ENCODE assay signal across 8 mouse cellular contexts in the genomic region with DNA sequence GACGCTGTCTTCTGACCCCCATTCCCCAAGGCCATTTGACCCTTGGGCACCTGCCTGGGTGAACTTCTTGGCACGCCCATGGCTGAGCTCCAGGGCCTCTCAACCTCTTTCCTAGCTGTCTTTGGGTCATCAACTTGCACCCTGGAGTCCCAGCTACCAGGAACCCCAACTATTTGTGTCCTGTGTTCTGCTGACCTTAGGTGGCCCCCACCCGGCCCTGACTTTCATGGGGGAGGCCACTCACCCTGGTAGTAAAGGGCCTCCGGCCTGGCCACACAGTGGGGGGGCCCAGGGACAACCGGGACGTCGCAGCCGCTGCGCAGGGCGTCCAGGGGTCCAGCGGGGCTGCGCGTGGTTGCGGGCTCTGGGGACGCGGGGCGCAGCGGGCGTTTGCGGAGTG. TPM values are rescaled to one million over a fixed set of nuclear protein-coding genes. Genes with fewer than 3 reads are reported as not detected.
DNase-seq lines count a peak whose midpoint lies in the region; ATAC-seq and TF ChIP-seq lines count a peak whose summit lies in the region.

No protein-coding gene starts in this region.

- H3K4me3 ChIP-seq in left cerebral cortex, adult 2 months: peak overlapping the region; percentile 22
- H3K4me3 ChIP-seq in embryonic facial prominence, embryonic 13.5 days: peak overlapping the region; percentile 51
- H3K4me3 ChIP-seq in myocyte: peak overlapping the region; percentile 26

- no peak for TF ChIP-seq POLR2A in myocyte (IDR thresholded peaks at IDR 0.05; ENCODE audit: insufficient read length, low read depth)

- peak overlapping the region; percentile 77 for H3K4me2 ChIP-seq in embryonic facial prominence, embryonic 13.5 days
- peak overlapping the region; percentile 74 for H3K4me2 ChIP-seq in myocyte (ENCODE audit: low read depth)

- TF ChIP-seq CTCF in left cerebral cortex, adult 2 months (IDR thresholded peaks at IDR 0.05): no peak

- H3K27ac ChIP-seq in left cerebral cortex, adult 2 months: no peak overlapping the region
- peak overlapping the region; percentile 92; the same call in 1 of the 2 replicates for H3K27ac ChIP-seq in embryonic facial prominence, embryonic 13.5 days

- DNase-seq in left cerebral cortex, adult 2 months (ENCODE audit: extremely low spot score in 1 of 2, low spot score in 2 of 2): no peak
- no peak for DNase-seq in left cerebral cortex, postnatal 14 days (ENCODE audit: low spot score in 2 of 2)
- peak; percentile 52 for DNase-seq in induced T-regulatory cell, adult 2 months (ENCODE audit: low read depth)
- DNase-seq in layer of hippocampus, postnatal 25 days (ENCODE audit: extremely low spot score in 1 of 2, low spot score in 1 of 2): no peak
- no peak for DNase-seq in yolk sac, embryonic 10.5 days (ENCODE audit: low spot score)
- no peak for DNase-seq in cerebellum, postnatal 14 days

- 0 out of 2 replicates have a peak, but pooled peaks cover 5% of the 10 kb centered on the region for H3K9me3 ChIP-seq in embryonic facial prominence, embryonic 13.5 days

- peak overlapping the region; percentile 24 for H3ac ChIP-seq in myocyte (ENCODE audit: control insufficient read depth, insufficient read length)

- intact Hi-C loops in left cerebral cortex, adult 2 months (cut with DNase I): no loop called here
- intact Hi-C loops in left cerebral cortex, postnatal 14 days (cut with DNase I): no loop called here

- no peak for ATAC-seq in embryonic facial prominence, embryonic 13.5 days (ENCODE audit: insufficient number of reproducible peaks, insufficient read depth, low FRiP score, low TSS enrichment, low read depth)

- H3K4me1 ChIP-seq in embryonic facial prominence, embryonic 13.5 days: peaks cover 47% of the 10 kb centered on the region

- H3K36me3 ChIP-seq in embryonic facial prominence, embryonic 13.5 days: no peaks in the 10 kb centered on the region
- no peaks in the 10 kb centered on the region for H3K36me3 ChIP-seq in myocyte (ENCODE audit: control insufficient read depth, insufficient read depth)

- H3K27me3 ChIP-seq in embryonic facial prominence, embryonic 13.5 days: peaks cover 26% of the 10 kb centered on the region
- no peaks in the 10 kb centered on the region for H3K27me3 ChIP-seq in myocyte (ENCODE audit: control insufficient read depth, insufficient read depth, insufficient read length)

- peak overlapping the region; percentile 75 for H3K9ac ChIP-seq in embryonic facial prominence, embryonic 13.5 days

- 4% methylated on average over 20 of the region's 20 CpGs for WGBS in embryonic facial prominence, embryonic 13.5 days

- H3K79me2 ChIP-seq in myocyte (ENCODE audit: control insufficient read depth, insufficient read depth): peaks cover 9% of the 10 kb centered on the region

TF ChIP-seq in myocyte, 11 proteins besides CTCF, POLR2A, EP300 and RAD21:
- TF ChIP-seq SRF (IDR thresholded peaks at IDR 0.05; ENCODE audit: control insufficient read depth, insufficient read length, low read depth) (no peak), MYOG (IDR thresholded peaks at IDR 0.05; ENCODE audit: control insufficient read depth in 1 of 3, insufficient read depth in 1 of 3, insufficient read length in 2 of 3, low read depth in 2 of 3) (no peak), TCF3 (IDR thresholded peaks at IDR 0.05; ENCODE audit: insufficient read length, low read depth) (no peak), E2F4 (IDR thresholded peaks at IDR 0.05; ENCODE audit: insufficient read depth) (no peak), CEBPB (IDR thresholded peaks at IDR 0.05; ENCODE audit: insufficient read depth, poor library complexity, severe bottlenecking) (no peak), POLR2AphosphoS2 (IDR thresholded peaks at IDR 0.05; ENCODE audit: insufficient read length, low read depth) (no peak), REST (IDR thresholded peaks at IDR 0.05; ENCODE audit: insufficient read depth, insufficient read length) (no peak), MYOD1 (IDR thresholded peaks at IDR 0.05; ENCODE audit: control insufficient read depth in 1 of 3, insufficient read length in 2 of 3, low read depth in 2 of 3) (no peak), MAX (IDR thresholded peaks at IDR 0.05; ENCODE audit: low read depth) (no peak), TCF12 (IDR thresholded peaks at IDR 0.05; ENCODE audit: insufficient read depth, poor library complexity, severe bottlenecking) (no peak), USF1 (IDR thresholded peaks at IDR 0.05; ENCODE audit: low read depth) (no peak)

RNA-seq across cellular contexts. Expression of a gene that starts 0.4 kb away (rescaled TPM):
- total RNA-seq in left cerebral cortex, adult 2 months (2021): under 1 TPM; 0.56 to 0.77 TPM
- total RNA-seq in left cerebral cortex, postnatal 14 days (2021): 1 to 10 TPM in 1 of 2 experiments, not detected in 1; 1.2 TPM
- polyA plus RNA-seq in embryonic facial prominence, embryonic 13.5 days (2015; fragmentation: Nextera tagmentation; extraction: Ambion mirVana): 2.2 and 3.6 TPM in 2 replicates
- 19.2 TPM for polyA plus RNA-seq in myocyte (2012; fragmentation: generic; extraction: Trizol)
- total RNA-seq in layer of hippocampus, postnatal 25 days (2021): under 1 TPM; 0.49 to 0.61 TPM

RNA-seq across cellular contexts. Expression of a gene that starts 25.6 kb away (rescaled TPM):
- total RNA-seq in left cerebral cortex, adult 2 months (2021): not detected
- total RNA-seq in left cerebral cortex, postnatal 14 days (2021): not detected
- polyA plus RNA-seq in embryonic facial prominence, embryonic 13.5 days (2015; fragmentation: Nextera tagmentation; extraction: Ambion mirVana): 8.1 and 10.4 TPM in 2 replicates
- 0.90 TPM for polyA plus RNA-seq in myocyte (2012; fragmentation: generic; extraction: Trizol)
- total RNA-seq in layer of hippocampus, postnatal 25 days (2021): not detected

RNA-seq across cellular contexts. Expression of a gene that starts 29.6 kb away (rescaled TPM):
- total RNA-seq in left cerebral cortex, adult 2 months (2021): 1 to 10 TPM; 1.7 to 2.2 TPM
- 1 to 10 TPM; 3.0 to 4.1 TPM for total RNA-seq in left cerebral cortex, postnatal 14 days (2021)
- 0.28 and 0.72 TPM in 2 replicates for polyA plus RNA-seq in embryonic facial prominence, embryonic 13.5 days (2015; fragmentation: Nextera tagmentation; extraction: Ambion mirVana)
- polyA plus RNA-seq in myocyte (2012; fragmentation: generic; extraction: Trizol): 0.05 TPM
- total RNA-seq in layer of hippocampus, postnatal 25 days (2021): 1 to 10 TPM; 1.8 to 2.9 TPM

RNA-seq across cellular contexts. Expression of a gene that starts 38.9 kb away (rescaled TPM):
- total RNA-seq in left cerebral cortex, adult 2 months (2021): not detected
- not detected for total RNA-seq in left cerebral cortex, postnatal 14 days (2021)
- polyA plus RNA-seq in embryonic facial prominence, embryonic 13.5 days (2015; fragmentation: Nextera tagmentation; extraction: Ambion mirVana): not detected in 2 replicates
- polyA plus RNA-seq in myocyte (2012; fragmentation: generic; extraction: Trizol): 0.02 TPM
- total RNA-seq in layer of hippocampus, postnatal 25 days (2021): not detected

RNA-seq across cellular contexts. Expression of a gene that starts 51.4 kb away (rescaled TPM):
- 10 to 100 TPM; 12.2 to 15.1 TPM for total RNA-seq in left cerebral cortex, adult 2 months (2021)
- total RNA-seq in left cerebral cortex, postnatal 14 days (2021): 10 to 100 TPM; 10.7 to 11.0 TPM
- polyA plus RNA-seq in embryonic facial prominence, embryonic 13.5 days (2015; fragmentation: Nextera tagmentation; extraction: Ambion mirVana): 98.1 and 116 TPM in 2 replicates
- 29.3 TPM for polyA plus RNA-seq in myocyte (2012; fragmentation: generic; extraction: Trizol)
- total RNA-seq in layer of hippocampus, postnatal 25 days (2021): 10 to 100 TPM in 1 of 2 experiments, 1 to 10 TPM in 1; 8.7 to 11.4 TPM
